9 mouse cellular contexts compared by ENCODE assay signal in genomic region chr5:75043011-75043445, GRCm38 (mm10). TPM values are rescaled to one million over a fixed set of nuclear protein-coding genes. Genes with fewer than 3 reads are reported as not detected.
DNase-seq lines count a peak whose midpoint lies in the region; ATAC-seq and TF ChIP-seq lines count a peak whose summit lies in the region.
"Had no signal": no experiment of that assay in that cellular context is flagged by ENCODE, and none has a peak within 500 bp of the region (broad histone marks: within the 10 kb centered on the region; RNA-seq: fewer than 3 reads in every experiment).

No protein-coding gene starts in this region.

- 49% methylated on average over 9 of the region's 9 CpGs for WGBS in forebrain, embryonic 15.5 days
- 25% methylated on average over 9 of the region's 9 CpGs for WGBS in stomach, embryonic 14.5 days

- H3K4me3 ChIP-seq in erythroblast, embryonic 14.5 days (replicated peaks) = peak overlapping the region; percentile 94
- H3K4me3 ChIP-seq in CH12.LX (replicated peaks in 1 of 3; ENCODE audit: low read depth in 2 of 3, low read length in 2 of 3, poor library complexity in 1 of 3) = peak overlapping the region; percentile 81 to 97 (median 92)
- H3K4me3 ChIP-seq in forebrain, embryonic 15.5 days = peak overlapping the region; percentile 93
- H3K4me3 ChIP-seq in stomach, embryonic 14.5 days (ENCODE audit: low read depth, low read length) = peak overlapping the region; percentile 97

- TF ChIP-seq EP300 in CH12.LX (IDR thresholded peaks at IDR 0.05; ENCODE audit: low read length) = no peak

- no peaks in the 10 kb centered on the region for H3K9me3 ChIP-seq in erythroblast, embryonic 14.5 days (ENCODE audit: control insufficient read depth, low read length)
- H3K9me3 ChIP-seq in CH12.LX (replicated peaks; ENCODE audit: low read length) = no peaks in the 10 kb centered on the region
- H3K9me3 ChIP-seq in forebrain, embryonic 15.5 days = no peaks in the 10 kb centered on the region
- no peaks in the 10 kb centered on the region for H3K9me3 ChIP-seq in stomach, embryonic 14.5 days (ENCODE audit: control insufficient read depth, low read depth, low read length)

- no peak for ATAC-seq in erythroblast, adult 5-6 weeks (replicated peaks; ENCODE audit: low FRiP score, poor library complexity, severe bottlenecking)
- no peak for ATAC-seq in forebrain, embryonic 15.5 days (replicated peaks)
- no peak for ATAC-seq in stomach, embryonic 14.5 days (ENCODE audit: insufficient number of reproducible peaks, insufficient read depth, low FRiP score, low read depth)
- ATAC-seq in frontal cortex, adult (ENCODE audit: low TSS enrichment) = no peak

- dilution Hi-C loops in CH12.LX (cut with MboI; ENCODE audit: extremely low pct_ligation_motif_present, extremely low pct_unique_long_range_greater_than_20kb, low sequenced_read_pairs) = no loop called here

- H3K27ac ChIP-seq in CH12.LX (ENCODE audit: insufficient read depth, low read depth) = no peak overlapping the region
- H3K27ac ChIP-seq in forebrain, embryonic 15.5 days (replicated peaks) = no peak overlapping the region
- no peak overlapping the region for H3K27ac ChIP-seq in stomach, embryonic 14.5 days (ENCODE audit: low read length)

- TF ChIP-seq POLR2A in CH12.LX (IDR thresholded peaks at IDR 0.05; ENCODE audit: low read depth, low read length) = no peak

- H3K36me3 ChIP-seq in erythroblast, embryonic 14.5 days (ENCODE audit: control insufficient read depth) = peaks cover 13% of the 10 kb centered on the region
- peaks cover 3 to 19% of the 10 kb centered on the region in 2 experiments for H3K36me3 ChIP-seq in CH12.LX (replicated peaks in 1 of 2; ENCODE audit: control insufficient read depth in 1 of 2, insufficient read depth in 1 of 2, low read length in 1 of 2)
- no peaks in the 10 kb centered on the region for H3K36me3 ChIP-seq in forebrain, embryonic 15.5 days
- no peaks in the 10 kb centered on the region for H3K36me3 ChIP-seq in stomach, embryonic 14.5 days (ENCODE audit: control insufficient read depth, insufficient read depth, low read length)

- DNase-seq in CH12.LX (ENCODE audit: extremely low read depth) (no peak), liver (peak; percentile 13)
- no peak for DNase-seq in thymus, postnatal 10 days (ENCODE audit: low spot score in 2 of 2)

- no peak for TF ChIP-seq CTCF in CH12.LX (conservative IDR thresholded peaks at IDR 0.05 in 1 of 2, IDR thresholded peaks at IDR 0.05 in 1 of 2; ENCODE audit: low read depth in 2 of 2, low read length in 2 of 2)

- peaks cover 42% of the 10 kb centered on the region for H3K79me2 ChIP-seq in CH12.LX (replicated peaks; ENCODE audit: control insufficient read depth, extremely low read depth, insufficient read depth, poor library complexity, severe bottlenecking)

- TF ChIP-seq RAD21 in CH12.LX (IDR thresholded peaks at IDR 0.05; ENCODE audit: low read depth, low read length) = no peak

- H3K27me3 ChIP-seq in erythroblast, embryonic 14.5 days (ENCODE audit: control insufficient read depth) = peaks cover 11% of the 10 kb centered on the region
- H3K27me3 ChIP-seq in CH12.LX (replicated peaks) = no peaks in the 10 kb centered on the region
- no peaks in the 10 kb centered on the region for H3K27me3 ChIP-seq in forebrain, embryonic 15.5 days
- no peaks in the 10 kb centered on the region for H3K27me3 ChIP-seq in stomach, embryonic 14.5 days (ENCODE audit: control insufficient read depth, insufficient read depth, low read length)

- H3K9ac ChIP-seq in CH12.LX (ENCODE audit: insufficient read depth, low read depth) = peak overlapping the region; percentile 93
- peak overlapping the region; percentile 99; the same call in 1 of the 2 replicates for H3K9ac ChIP-seq in forebrain, embryonic 15.5 days (replicated peaks)
- H3K9ac ChIP-seq in stomach, embryonic 14.5 days (replicated peaks; ENCODE audit: low read depth, low read length) = 0 out of 2 replicates have a peak overlapping the region, but pooled peaks have one; percentile 99

- peaks cover 25% of the 10 kb centered on the region for H3K4me1 ChIP-seq in erythroblast, embryonic 14.5 days (ENCODE audit: control insufficient read depth)
- peaks cover 3 to 19% of the 10 kb centered on the region in 2 experiments for H3K4me1 ChIP-seq in CH12.LX (ENCODE audit: control insufficient read depth in 1 of 2, insufficient read depth in 2 of 2)
- H3K4me1 ChIP-seq in forebrain, embryonic 15.5 days = peaks cover 13% of the 10 kb centered on the region
- 0 out of 2 replicates have a peak, but pooled peaks cover 5% of the 10 kb centered on the region for H3K4me1 ChIP-seq in stomach, embryonic 14.5 days (ENCODE audit: control insufficient read depth, insufficient read depth, low read length)

- in situ Hi-C loops in CH12.LX (cut with MboI; ENCODE audit: low pct_ligation_motif_present, low pct_unique_long_range_greater_than_20kb, low sequenced_read_pairs) = no loop called here

- H3K4me2 ChIP-seq in CH12.LX (ENCODE audit: insufficient read depth, low read depth, poor library complexity, severe bottlenecking) = peak overlapping the region; percentile 65
- peak overlapping the region; percentile 77 for H3K4me2 ChIP-seq in forebrain, embryonic 15.5 days (replicated peaks)
- peak overlapping the region; percentile 87 for H3K4me2 ChIP-seq in stomach, embryonic 14.5 days (replicated peaks; ENCODE audit: low read depth, low read length)

TF ChIP-seq in CH12.LX, 34 proteins besides CTCF, POLR2A, EP300 and RAD21:
- TF ChIP-seq BHLHE40 (IDR thresholded peaks at IDR 0.05; ENCODE audit: low read depth, low read length) = no peak
- no peak for TF ChIP-seq IRF4 (IDR thresholded peaks at IDR 0.05; ENCODE audit: low read depth, low read length)
- no peak for TF ChIP-seq E2F4 (IDR thresholded peaks at IDR 0.05; ENCODE audit: insufficient replicate concordance, low read depth, low read length)
- no peak for TF ChIP-seq CHD1 (IDR thresholded peaks at IDR 0.05; ENCODE audit: low read depth, low read length)
- no peak for TF ChIP-seq KAT2A (IDR thresholded peaks at IDR 0.05; ENCODE audit: insufficient replicate concordance, low read length)
- no peak for TF ChIP-seq PAX5 (IDR thresholded peaks at IDR 0.05; ENCODE audit: low read length)
- no peak for TF ChIP-seq ELF1 (IDR thresholded peaks at IDR 0.05; ENCODE audit: low read depth, low read length)
- TF ChIP-seq USF1 (IDR thresholded peaks at IDR 0.05; ENCODE audit: low read depth, low read length) = no peak
- TF ChIP-seq MYC (IDR thresholded peaks at IDR 0.05; ENCODE audit: low read depth, low read length) = no peak
- no peak for TF ChIP-seq SMC3 (IDR thresholded peaks at IDR 0.05; ENCODE audit: low read depth, low read length)
- no peak for TF ChIP-seq POLR2AphosphoS2 (IDR thresholded peaks at IDR 0.05; ENCODE audit: low read depth, low read length)
- no peak for TF ChIP-seq MAX (IDR thresholded peaks at IDR 0.05; ENCODE audit: low read length)
- TF ChIP-seq JUN (IDR thresholded peaks at IDR 0.05; ENCODE audit: insufficient read depth, low read depth, low read length) = no peak
- TF ChIP-seq SIN3A (IDR thresholded peaks at IDR 0.05; ENCODE audit: low read length) = no peak
- TF ChIP-seq ZMIZ1 (IDR thresholded peaks at IDR 0.05; ENCODE audit: low read depth, low read length) = no peak
- no peak for TF ChIP-seq MEF2A (IDR thresholded peaks at IDR 0.05; ENCODE audit: borderline replicate concordance, low read depth, low read length)
- no peak for TF ChIP-seq MAFK (IDR thresholded peaks at IDR 0.05; ENCODE audit: insufficient replicate concordance, low read length)

RNA-seq across cellular contexts. Expression of gene Chic2, which starts 1.5 kb away (rescaled TPM):
- 2.0 TPM in 2 replicates for polyA plus RNA-seq in erythroblast, embryonic 14.5 days (2012)
- 29.7 and 30.2 TPM in 2 replicates for total RNA-seq in erythroblast, adult 5-6 weeks (2015; ENCODE audit: low replicate concordance)
- total RNA-seq in erythroblast, adult 5-6 weeks (2017; ENCODE audit: low replicate concordance) = 15.2 and 37.4 TPM in 2 replicates
- total RNA-seq in CH12.LX (2012; rRNA removed) (28.2 and 30.0 TPM in 2 replicates), CH12.LX (2014; rRNA removed) (41.6 and 54.5 TPM in 2 replicates)
- 40.8 and 46.5 TPM in 2 replicates for polyA plus RNA-seq in CH12.LX (2012; ENCODE audit: insufficient read length, low read depth)
- polyA plus RNA-seq in forebrain, embryonic 15.5 days (2015; fragmentation: Nextera tagmentation; extraction: Ambion mirVana) = 39.2 TPM in 2 replicates
- polyA plus RNA-seq in stomach, embryonic 14.5 days (2014; fragmentation: Nextera tagmentation; extraction: Ambion mirVana) = 42.7 and 45.1 TPM in 2 replicates

RNA-seq across cellular contexts. Expression of gene Gsx2, which starts 32.4 kb away (rescaled TPM):
- polyA plus RNA-seq in erythroblast, embryonic 14.5 days (2012) = not detected in 2 replicates
- not detected in 2 replicates for total RNA-seq in erythroblast, adult 5-6 weeks (2015; ENCODE audit: low replicate concordance)
- total RNA-seq in erythroblast, adult 5-6 weeks (2017; ENCODE audit: low replicate concordance) = not detected in 2 replicates
- total RNA-seq in CH12.LX (2012; rRNA removed) (not detected in 2 replicates), CH12.LX (2014; rRNA removed) (not detected in 2 replicates)
- polyA plus RNA-seq in CH12.LX (2012; ENCODE audit: insufficient read length, low read depth) = not detected in 2 replicates
- 7.2 and 7.5 TPM in 2 replicates for polyA plus RNA-seq in forebrain, embryonic 15.5 days (2015; fragmentation: Nextera tagmentation; extraction: Ambion mirVana)
- polyA plus RNA-seq in stomach, embryonic 14.5 days (2014; fragmentation: Nextera tagmentation; extraction: Ambion mirVana) = not detected in 2 replicates
- total RNA-seq: ES-E14 had no signal

Comparison
In these comparisons a context has a peak if more than half of its experiments do, and no peak if none do; other contexts are left out.
1. RNA of gene Chic2, which starts 1.5 kb away (polyA plus RNA-seq): 42.7 to 45.1 TPM in stomach, embryonic 14.5 days, 40.8 to 46.5 TPM in CH12.LX and 39.2 TPM in forebrain, embryonic 15.5 days; 2.0 TPM in erythroblast, embryonic 14.5 days; every median in the first group is over 10 times any median in the second.
2. Peak in every context shown above with its lines, with median percentiles within 50 percentile points of each other: H3K4me3 ChIP-seq, H3K4me2 ChIP-seq and H3K9ac ChIP-seq.